Mouse (Mus musculus): ENCODE measurements around the gene Adamts17. TPM values are rescaled to one million over a fixed set of nuclear protein-coding genes. Genes with fewer than 3 reads are reported as not detected.

The Adamts17 gene
- total and polyA plus RNA-seq, 3 experiments, result 0.33 to 0.42 TPM; not detected in 1

- Histone ChIP-seq H3K9me3 (replicated peaks; ENCODE audit: insufficient read depth, low read length) (no peaks in the 10 kb centered on the region), H3K27me3 (ENCODE audit: control insufficient read depth in 1 of 2, insufficient read depth in 2 of 2, low read length in 2 of 2) (no peaks in the 10 kb centered on the region), H3K4me3 (ENCODE audit: control insufficient read depth in 1 of 2, insufficient read depth in 1 of 2, low read depth in 2 of 2, low read length in 2 of 2) (no peak overlapping the region), H3K9ac (ENCODE audit: control insufficient read depth, low read depth, low read length, poor library complexity, severe bottlenecking) (no peak overlapping the region), H3K4me1 (ENCODE audit: control insufficient read depth in 1 of 2, insufficient read depth in 2 of 2, low read length in 2 of 2) (no peaks in the 10 kb centered on the region), H3K79me2 (ENCODE audit: control insufficient read depth, insufficient read depth, low read length, poor library complexity) (no peaks in the 10 kb centered on the region), H3K27ac (ENCODE audit: control insufficient read depth, low read depth, low read length) (no peak overlapping the region), H3K36me3 (ENCODE audit: control insufficient read depth in 1 of 2, insufficient read depth in 2 of 2, low read length in 2 of 2) (no peaks in the 10 kb centered on the region)
- TF ChIP-seq POLR2AphosphoS5 (IDR thresholded peaks at IDR 0.05; ENCODE audit: borderline replicate concordance, low read depth, low read length) (no peak), POLR2AphosphoS2 (IDR thresholded peaks at IDR 0.05; ENCODE audit: low read length) (no peak), POLR2A (IDR thresholded peaks at IDR 0.05; ENCODE audit: control insufficient read depth in 1 of 2, insufficient read depth in 1 of 2, low read depth in 1 of 2, low read length in 2 of 2, poor library complexity in 1 of 2) (no peak), NELFE (IDR thresholded peaks at IDR 0.05; ENCODE audit: low read depth, low read length) (no peak), TBP (IDR thresholded peaks at IDR 0.05; ENCODE audit: low read depth, low read length) (no peak), GABPA (IDR thresholded peaks at IDR 0.05; ENCODE audit: low read depth, low read length) (no peak), ZC3H11A (IDR thresholded peaks at IDR 0.05; ENCODE audit: low read depth, low read length) (no peak), HCFC1 (IDR thresholded peaks at IDR 0.05; ENCODE audit: low read depth, low read length) (no peak), MYB (IDR thresholded peaks at IDR 0.05; ENCODE audit: low read depth, low read length) (no peak), RCOR1 (IDR thresholded peaks at IDR 0.05; ENCODE audit: low read depth, low read length) (no peak), SIN3A (IDR thresholded peaks at IDR 0.05; ENCODE audit: low read length) (no peak), MEF2A (IDR thresholded peaks at IDR 0.05; ENCODE audit: extremely low read depth, insufficient replicate concordance, low read depth, low read length, poor library complexity, severe bottlenecking) (no peak), UBTF (IDR thresholded peaks at IDR 0.05; ENCODE audit: borderline replicate concordance, insufficient read depth, low read depth, low read length) (no peak), USF1 (IDR thresholded peaks at IDR 0.05; ENCODE audit: low read depth, low read length) (no peak), JUND (IDR thresholded peaks at IDR 0.05; ENCODE audit: low read depth, low read length) (no peak), KAT2A (conservative IDR thresholded peaks at IDR 0.05; ENCODE audit: low read depth, low read length) (no peak), ZMIZ1 (IDR thresholded peaks at IDR 0.05; ENCODE audit: low read depth, low read length) (no peak), BHLHE40 (IDR thresholded peaks at IDR 0.05; ENCODE audit: borderline replicate concordance, low read depth, low read length) (no peak), TCF12 (IDR thresholded peaks at IDR 0.05; ENCODE audit: low read depth, low read length) (no peak)
- DNase-seq (ENCODE audit: low read depth, low spot score), result no peak
Observed at GRCm38 (mm10) chr7:66903014-66903413, 63.5 kb downstream of the Adamts17 start.

DNA sequence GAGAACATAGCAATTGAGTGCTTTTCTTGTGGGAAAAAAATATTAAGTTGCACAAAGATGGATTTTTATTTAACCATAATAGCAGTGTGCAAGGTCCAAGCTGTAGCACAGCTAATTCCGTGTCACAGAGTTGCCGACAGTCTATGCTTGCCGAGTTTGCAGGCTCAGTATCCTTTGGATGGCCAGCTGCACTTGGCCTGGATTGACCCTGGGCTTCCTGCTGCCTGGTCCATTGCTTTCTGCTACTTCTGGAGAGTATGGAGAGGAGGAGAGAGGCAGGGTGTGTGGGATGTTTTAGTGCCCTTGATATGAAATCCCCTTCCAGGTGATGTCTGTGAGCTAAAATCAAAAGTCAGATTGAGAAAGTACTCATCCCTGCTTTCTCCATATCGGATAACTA, 66.4 kb downstream of the Adamts17 start:
- no peak overlapping the region for H3K9ac ChIP-seq (ENCODE audit: control insufficient read depth, low read depth, low read length, poor library complexity, severe bottlenecking)
- no peaks in the 10 kb centered on the region for H3K27me3 ChIP-seq (ENCODE audit: control insufficient read depth in 1 of 2, insufficient read depth in 2 of 2, low read length in 2 of 2)
- no peak for DNase-seq (ENCODE audit: low read depth, low spot score)
- H3K79me2 ChIP-seq (ENCODE audit: control insufficient read depth, insufficient read depth, low read length, poor library complexity), result no peaks in the 10 kb centered on the region
- no peaks in the 10 kb centered on the region for H3K9me3 ChIP-seq (replicated peaks; ENCODE audit: insufficient read depth, low read length)
- no peak overlapping the region for H3K4me3 ChIP-seq (ENCODE audit: control insufficient read depth in 1 of 2, insufficient read depth in 1 of 2, low read depth in 2 of 2, low read length in 2 of 2)
- no peaks in the 10 kb centered on the region for H3K36me3 ChIP-seq (ENCODE audit: control insufficient read depth in 1 of 2, insufficient read depth in 2 of 2, low read length in 2 of 2)
- H3K4me1 ChIP-seq (ENCODE audit: control insufficient read depth in 1 of 2, insufficient read depth in 2 of 2, low read length in 2 of 2), result no peaks in the 10 kb centered on the region
- H3K27ac ChIP-seq (ENCODE audit: control insufficient read depth, low read depth, low read length), result no peak overlapping the region
- TF ChIP-seq CTCF (IDR thresholded peaks at IDR 0.05 in 2 of 3, conservative IDR thresholded peaks at IDR 0.05 in 1 of 3; ENCODE audit: control insufficient read depth in 1 of 3, insufficient read depth in 1 of 3, low read depth in 2 of 3, low read length in 3 of 3, poor library complexity in 1 of 3, severe bottlenecking in 1 of 3) (no peak), MXI1 (IDR thresholded peaks at IDR 0.05; ENCODE audit: low read depth, low read length) (no peak), TBP (IDR thresholded peaks at IDR 0.05; ENCODE audit: low read depth, low read length) (no peak), POLR2AphosphoS5 (IDR thresholded peaks at IDR 0.05; ENCODE audit: borderline replicate concordance, low read depth, low read length) (no peak), USF2 (IDR thresholded peaks at IDR 0.05; ENCODE audit: borderline replicate concordance in 1 of 2, insufficient read depth in 1 of 2, low read depth in 1 of 2, low read length in 2 of 2) (no peak), GATA1 (IDR thresholded peaks at IDR 0.05; ENCODE audit: low read depth, low read length) (no peak), ETS1 (IDR thresholded peaks at IDR 0.05; ENCODE audit: low read depth, low read length) (no peak)

Measured in MEL (cell line).